Mouse (Mus musculus): ENCODE results near the gene Spire2.

DNA sequence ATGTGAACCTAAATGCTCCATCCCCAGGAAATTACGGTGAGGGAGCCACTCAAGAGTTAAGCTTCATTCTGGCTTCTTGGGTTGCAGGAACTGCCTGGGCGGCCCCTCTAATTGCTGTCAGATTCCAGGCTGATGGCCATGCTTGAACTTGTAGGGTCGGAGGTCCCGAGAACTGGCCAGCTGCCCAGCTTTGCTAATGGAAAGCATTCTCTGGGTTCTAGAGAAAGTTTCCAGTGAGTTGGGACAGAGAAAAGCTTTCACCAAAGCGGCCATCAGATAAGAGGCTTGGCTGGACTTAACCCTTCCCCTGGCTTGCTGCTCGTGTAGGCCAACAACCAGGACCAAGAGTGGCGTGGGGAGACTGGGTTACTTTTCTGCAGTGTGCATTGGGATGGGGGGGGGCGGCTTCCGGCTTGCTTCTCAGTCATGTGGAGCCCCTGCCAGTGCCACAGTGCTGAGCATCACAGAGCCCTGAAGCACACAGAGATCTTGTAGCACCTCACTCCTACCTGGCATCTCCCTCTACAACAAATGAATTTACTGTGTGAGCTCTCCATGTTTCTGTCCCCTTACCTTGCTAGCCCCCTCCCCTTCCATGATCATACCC is 15.8 kb downstream of the Spire2 start:
- no peak for TF ChIP-seq CTCF (IDR thresholded peaks at IDR 0.05; ENCODE audit: low read depth, low read length)
- TF ChIP-seq GATA1 (IDR thresholded peaks at IDR 0.05; ENCODE audit: borderline replicate concordance, low read length), result no peak
